Mouse (Mus musculus): ENCODE measurements around the gene Jade2. TPM values are rescaled to one million over a fixed set of nuclear protein-coding genes. Genes with fewer than 3 reads are reported as not detected.

Gene Jade2
- total and polyA plus RNA-seq, 3 experiments: 25.6 to 60.1 (median 58.2) TPM

- peaks cover 2% of the 10 kb centered on the region for H3K9me3 ChIP-seq (replicated peaks; ENCODE audit: low read length)
- H3K4me1 ChIP-seq (ENCODE audit: control insufficient read depth in 1 of 2, insufficient read depth in 2 of 2): peaks cover 0 to 7% of the 10 kb centered on the region in 2 experiments; a peak in 1 of 4 replicates
- no peak overlapping the region for H3K9ac ChIP-seq (ENCODE audit: insufficient read depth, low read depth)
- H3K36me3 ChIP-seq (replicated peaks in 1 of 2; ENCODE audit: control insufficient read depth in 1 of 2, insufficient read depth in 1 of 2, low read length in 1 of 2): peaks cover 64 to 82% of the 10 kb centered on the region in 2 experiments
- no peak overlapping the region for H3K4me2 ChIP-seq (ENCODE audit: insufficient read depth, low read depth, poor library complexity, severe bottlenecking)
- no peaks in the 10 kb centered on the region for H3K79me2 ChIP-seq (replicated peaks; ENCODE audit: control insufficient read depth, extremely low read depth, insufficient read depth, poor library complexity, severe bottlenecking)
- H3K4me3 ChIP-seq (replicated peaks in 1 of 3; ENCODE audit: low read depth in 2 of 3, low read length in 2 of 3, poor library complexity in 1 of 3): no peak overlapping the region
- TF ChIP-seq BHLHE40 (IDR thresholded peaks at IDR 0.05; ENCODE audit: low read depth, low read length) (0 out of 2 replicates have a peak, but pooled peaks have one; percentile 28), CTCF (conservative IDR thresholded peaks at IDR 0.05 in 1 of 2, IDR thresholded peaks at IDR 0.05 in 1 of 2; ENCODE audit: low read depth in 2 of 2, low read length in 2 of 2) (peak; percentile 78 to 82), E2F4 (IDR thresholded peaks at IDR 0.05; ENCODE audit: insufficient replicate concordance, low read depth, low read length) (no peak), HCFC1 (IDR thresholded peaks at IDR 0.05; ENCODE audit: low read depth, low read length) (no peak), SMC3 (IDR thresholded peaks at IDR 0.05; ENCODE audit: low read depth, low read length) (peak; percentile 79), ELF1 (IDR thresholded peaks at IDR 0.05; ENCODE audit: low read depth, low read length) (no peak), MYC (IDR thresholded peaks at IDR 0.05; ENCODE audit: low read depth, low read length) (peak; percentile 76), MEF2A (IDR thresholded peaks at IDR 0.05; ENCODE audit: borderline replicate concordance, low read depth, low read length) (no peak), MAFK (IDR thresholded peaks at IDR 0.05; ENCODE audit: insufficient replicate concordance, low read length) (no peak), RAD21 (IDR thresholded peaks at IDR 0.05; ENCODE audit: low read depth, low read length) (peak; percentile 74), MAX (IDR thresholded peaks at IDR 0.05; ENCODE audit: low read length) (no peak; the same call in 1 of the 2 replicates)
- no peak overlapping the region for H3K27ac ChIP-seq (ENCODE audit: insufficient read depth, low read depth)
- in situ Hi-C loops (cut with MboI; ENCODE audit: low pct_ligation_motif_present, low pct_unique_long_range_greater_than_20kb, low sequenced_read_pairs) (no loop called here), dilution Hi-C loops (cut with MboI; ENCODE audit: extremely low pct_ligation_motif_present, extremely low pct_unique_long_range_greater_than_20kb, low sequenced_read_pairs) (no loop called here)
- peak; percentile 52 for DNase-seq (ENCODE audit: extremely low read depth)
- H3K27me3 ChIP-seq (replicated peaks): no peaks in the 10 kb centered on the region
Measured at GRCm38 (mm10) chr11:51785926-51786325, 71.5 kb downstream of the Jade2 start.

- Histone ChIP-seq H3K4me2 (ENCODE audit: insufficient read depth, low read depth, poor library complexity, severe bottlenecking) (no peak overlapping the region), H3K9ac (ENCODE audit: insufficient read depth, low read depth) (no peak overlapping the region), H3K79me2 (replicated peaks; ENCODE audit: control insufficient read depth, extremely low read depth, insufficient read depth, poor library complexity, severe bottlenecking) (no peaks in the 10 kb centered on the region; the same call in 1 of the 2 replicates), H3K36me3 (replicated peaks in 1 of 2; ENCODE audit: control insufficient read depth in 1 of 2, insufficient read depth in 1 of 2, low read length in 1 of 2) (peaks cover 56 to 85% of the 10 kb centered on the region in 2 experiments), H3K9me3 (replicated peaks; ENCODE audit: low read length) (peaks cover 2% of the 10 kb centered on the region), H3K27me3 (replicated peaks) (no peaks in the 10 kb centered on the region), H3K27ac (ENCODE audit: insufficient read depth, low read depth) (no peak overlapping the region), H3K4me1 (ENCODE audit: control insufficient read depth in 1 of 2, insufficient read depth in 2 of 2) (no peaks in the 10 kb centered on the region), H3K4me3 (replicated peaks in 1 of 3; ENCODE audit: low read depth in 2 of 3, low read length in 2 of 3, poor library complexity in 1 of 3) (no peak overlapping the region)
- DNase-seq (ENCODE audit: extremely low read depth): no peak
- dilution Hi-C loops (cut with MboI; ENCODE audit: extremely low pct_ligation_motif_present, extremely low pct_unique_long_range_greater_than_20kb, low sequenced_read_pairs) (no loop called here), in situ Hi-C loops (cut with MboI; ENCODE audit: low pct_ligation_motif_present, low pct_unique_long_range_greater_than_20kb, low sequenced_read_pairs) (no loop called here)
- TF ChIP-seq CHD2 (IDR thresholded peaks at IDR 0.05; ENCODE audit: low read length): no peak
- TF ChIP-seq POLR2AphosphoS2 (IDR thresholded peaks at IDR 0.05; ENCODE audit: low read depth, low read length): no peak
- TF ChIP-seq CTCF (conservative IDR thresholded peaks at IDR 0.05 in 1 of 2, IDR thresholded peaks at IDR 0.05 in 1 of 2; ENCODE audit: low read depth in 2 of 2, low read length in 2 of 2): no peak
- TF ChIP-seq EP300 (IDR thresholded peaks at IDR 0.05; ENCODE audit: low read length): no peak
- no peak for TF ChIP-seq MAX (IDR thresholded peaks at IDR 0.05; ENCODE audit: low read length)
- no peak for TF ChIP-seq PAX5 (IDR thresholded peaks at IDR 0.05; ENCODE audit: low read length)
- no peak for TF ChIP-seq MYC (IDR thresholded peaks at IDR 0.05; ENCODE audit: low read depth, low read length)
- no peak for TF ChIP-seq RCOR1 (conservative IDR thresholded peaks at IDR 0.05; ENCODE audit: low read depth, low read length)
- no peak for TF ChIP-seq E2F4 (IDR thresholded peaks at IDR 0.05; ENCODE audit: insufficient replicate concordance, low read depth, low read length)
- TF ChIP-seq BHLHE40 (IDR thresholded peaks at IDR 0.05; ENCODE audit: low read depth, low read length): no peak
- TF ChIP-seq ZKSCAN1 (IDR thresholded peaks at IDR 0.05; ENCODE audit: borderline replicate concordance, low read depth, low read length): no peak
- TF ChIP-seq MEF2A (IDR thresholded peaks at IDR 0.05; ENCODE audit: borderline replicate concordance, low read depth, low read length): no peak
- TF ChIP-seq NELFE (IDR thresholded peaks at IDR 0.05; ENCODE audit: low read depth, low read length): no peak
- TF ChIP-seq ZNF384 (IDR thresholded peaks at IDR 0.05; ENCODE audit: low read depth, low read length): no peak
- TF ChIP-seq MAZ (IDR thresholded peaks at IDR 0.05; ENCODE audit: low read depth, low read length): no peak
- no peak for TF ChIP-seq CHD1 (IDR thresholded peaks at IDR 0.05; ENCODE audit: low read depth, low read length)
Measured at GRCm38 (mm10) chr11:51782721-51783120, 74.7 kb downstream of the Jade2 start.
